Mouse (Mus musculus) brown adipose tissue, adult 24 weeks (tissue): ENCODE measurements around the gene Prkn. TPM values are rescaled to one million over a fixed set of nuclear protein-coding genes. Genes with fewer than 3 reads are reported as not detected.

Experiments used
- H3K27ac ChIP-seq: fragments of 200-500 bp; replicated peaks from 2 replicates; pipeline ENCODE4 v1.5.1; 2012; ENCODE audit warnings: low read depth, mild to moderate bottlenecking, low read length
- H3K4me1 ChIP-seq: fragments of 200-500 bp; 2 replicates; pipeline ENCODE4 v1.6.1; 2012; ENCODE audit warnings: low read length, mixed read lengths; ENCODE audit not compliant: control insufficient read depth, insufficient read depth, insufficient read length
- H3K4me3 ChIP-seq: fragments of 200-500 bp; 2 replicates; pipeline ENCODE4 v1.5.1; 2012; ENCODE audit warnings: low read depth, mild to moderate bottlenecking, low read length, moderate library complexity; ENCODE audit not compliant: insufficient read depth
- polyA plus RNA-seq: library from polyadenylated mRNA; stranded (reverse); fragments of >200 nt; gene quantifications from 2 replicates; pipeline ENCODE4 v1.2.4, GENCODE M21; 2012; ENCODE audit not compliant: missing spikeins, insufficient read depth, insufficient read length

Gene Prkn
- polyA plus RNA-seq, 1 experiment = 7.2 TPM

GRCm38 (mm10) chr17:11995522-11995921 lies 1155.3 kb downstream of the Prkn start:
- Histone ChIP-seq H3K4me3 (no peak overlapping the region), H3K4me1 (no peaks in the 10 kb centered on the region), H3K27ac (no peak overlapping the region)

- Histone ChIP-seq H3K4me3 (no peak overlapping the region), H3K27ac (no peak overlapping the region), H3K4me1 (no peaks in the 10 kb centered on the region)
Measured at GRCm38 (mm10) chr17:11996311-11996710, 1156.1 kb downstream of the Prkn start.

DNA sequence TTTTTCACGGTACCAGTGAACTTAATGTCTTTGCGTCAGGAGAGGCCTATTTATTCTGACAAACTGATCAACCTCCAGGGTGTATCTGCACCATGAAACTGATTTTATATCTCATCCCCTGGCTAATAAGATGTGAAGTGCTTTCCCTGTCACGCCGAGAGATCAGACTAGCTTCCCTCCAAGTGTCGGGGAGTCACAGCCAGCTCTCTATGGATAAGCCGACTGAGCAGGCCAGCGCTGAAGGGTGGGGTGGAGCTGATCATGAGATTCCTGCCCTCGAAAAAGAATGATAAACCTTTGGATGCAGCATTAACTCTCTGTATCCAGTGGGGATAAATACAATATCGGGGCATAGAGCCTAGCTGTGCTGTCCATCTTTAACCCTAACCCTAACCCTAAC lies 1160.1 kb downstream of the Prkn start:
- H3K4me1 ChIP-seq = no peaks in the 10 kb centered on the region
- H3K4me3 ChIP-seq = no peak overlapping the region

DNA sequence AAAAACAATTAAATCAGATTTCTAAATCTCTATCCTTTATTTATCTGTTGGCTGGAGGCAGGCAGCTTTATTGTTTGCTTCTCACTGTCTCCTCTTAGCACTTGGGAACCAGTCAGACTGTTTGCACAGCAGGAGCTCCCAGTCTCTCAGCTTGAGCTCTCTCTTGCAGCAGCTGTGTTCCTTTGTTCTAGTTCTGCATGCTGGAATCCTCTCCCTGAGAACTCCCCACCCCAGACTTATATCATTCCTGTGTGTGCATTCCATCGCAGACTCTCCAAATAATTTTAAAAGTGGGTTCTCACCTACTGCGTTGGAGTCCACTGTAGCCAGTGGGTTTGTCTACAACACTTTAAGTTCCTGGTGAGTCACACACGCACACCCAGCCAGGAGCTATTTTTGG lies 1181.1 kb downstream of the Prkn start:
- H3K4me3 ChIP-seq = no peak overlapping the region
- H3K27ac ChIP-seq = no peak overlapping the region
- H3K4me1 ChIP-seq = no peaks in the 10 kb centered on the region

More for the DNA sequence above, 1160.1 kb downstream of the Prkn start:
- H3K27ac ChIP-seq = no peak overlapping the region

GRCm38 (mm10) chr17:12029362-12029761 lies 1189.2 kb downstream of the Prkn start:
- H3K4me3 ChIP-seq = no peak overlapping the region
- no peaks in the 10 kb centered on the region for H3K4me1 ChIP-seq
- no peak overlapping the region for H3K27ac ChIP-seq

DNA sequence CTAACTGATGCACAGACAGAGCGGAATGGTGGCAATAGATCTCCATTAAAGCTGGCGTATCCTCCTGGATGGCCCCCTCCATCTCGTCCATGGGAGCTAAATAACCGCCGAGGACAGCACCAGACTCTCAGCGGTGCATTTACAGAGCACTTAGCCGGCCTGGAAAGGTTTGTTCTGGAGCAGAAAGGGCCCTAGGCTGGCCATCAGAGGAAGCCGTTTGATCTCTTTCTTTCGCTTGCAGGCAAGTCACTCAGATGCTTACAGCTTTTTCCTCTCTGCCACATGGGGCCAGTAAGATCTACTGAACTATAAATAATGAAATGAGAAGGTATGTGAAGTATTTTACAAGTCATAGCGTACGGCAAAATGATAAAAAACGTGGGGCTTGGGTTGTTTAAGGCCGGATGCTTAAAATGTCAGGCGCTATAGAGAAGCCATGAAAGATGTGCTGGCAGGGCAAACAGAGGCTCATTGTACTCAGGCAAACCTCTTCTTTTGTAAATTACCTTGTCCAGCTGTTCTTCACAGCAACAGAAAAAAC lies 1189.8 kb downstream of the Prkn start:
- Histone ChIP-seq H3K4me1 (no peaks in the 10 kb centered on the region), H3K4me3 (no peak overlapping the region), H3K27ac (no peak overlapping the region)

DNA sequence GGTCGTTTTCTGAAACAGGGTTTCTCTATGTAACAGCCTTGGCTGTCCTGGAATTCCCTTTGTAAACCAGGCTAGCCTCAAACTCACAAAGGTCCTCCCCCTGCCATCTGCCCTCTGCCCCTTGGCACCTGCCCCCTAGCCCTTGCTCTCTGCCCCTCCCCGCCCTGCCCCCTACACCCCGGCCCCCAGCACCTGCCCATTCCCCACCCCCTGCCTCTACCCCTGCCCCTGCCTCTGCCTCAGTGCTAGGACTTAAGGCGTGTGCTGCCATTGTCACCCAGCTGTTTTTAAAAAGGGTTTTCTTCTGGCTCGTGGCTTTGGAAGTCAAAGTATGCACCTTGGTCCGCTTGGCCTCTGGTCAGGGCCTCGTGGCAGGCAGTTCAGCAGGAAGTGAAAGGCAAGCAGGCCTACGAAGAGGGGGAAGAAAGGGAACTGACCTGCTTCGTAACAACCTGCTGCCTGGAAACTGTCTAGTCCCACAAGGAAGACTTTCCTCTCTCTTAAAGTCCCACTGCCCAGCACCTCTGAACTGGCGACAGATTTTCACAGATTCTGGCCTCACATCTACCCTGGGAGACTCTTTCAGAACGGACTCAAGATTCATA lies 1190.5 kb downstream of the Prkn start:
- Histone ChIP-seq H3K27ac (no peak overlapping the region), H3K4me3 (no peak overlapping the region), H3K4me1 (no peaks in the 10 kb centered on the region)

DNA sequence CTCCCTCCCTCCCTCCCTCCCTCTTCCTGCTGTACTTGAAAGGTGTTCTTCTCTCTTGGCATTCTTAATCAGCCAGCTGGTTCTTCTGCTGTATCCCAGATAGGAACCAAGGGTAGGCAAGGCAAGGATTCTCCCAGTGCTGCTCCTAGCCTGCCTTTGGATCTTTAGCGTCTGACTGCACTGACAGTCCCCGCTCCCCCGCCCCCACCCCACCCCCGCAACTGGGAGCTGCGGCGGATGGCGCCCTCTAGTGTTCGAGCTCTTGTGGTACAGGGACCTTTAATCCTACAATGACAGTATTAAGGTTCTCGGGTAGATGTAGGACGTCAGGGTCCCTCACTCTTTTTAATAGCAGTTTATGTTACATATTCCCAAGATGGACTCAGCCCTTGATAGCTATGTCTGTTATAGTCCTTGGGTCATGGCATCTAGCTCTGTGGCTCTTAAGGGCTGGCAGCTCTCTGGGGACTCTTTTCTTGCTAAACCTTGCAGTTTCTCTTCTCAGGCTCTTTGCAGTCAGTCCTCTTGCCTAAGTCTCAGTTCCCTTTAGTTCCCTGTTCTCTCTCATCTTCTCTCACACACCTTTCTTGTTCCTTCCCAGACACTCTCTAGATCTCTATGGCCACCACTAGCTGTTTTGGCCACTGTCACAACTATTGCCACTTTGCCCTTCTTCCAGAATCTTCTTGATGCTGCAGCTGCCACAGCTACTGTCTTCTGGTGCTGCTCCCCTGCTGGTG lies 1191.2 kb downstream of the Prkn start:
- Histone ChIP-seq H3K4me3 (peak overlapping the region; percentile 15; the same call in 1 of the 2 replicates), H3K27ac (no peak overlapping the region), H3K4me1 (no peaks in the 10 kb centered on the region)

- H3K4me3 ChIP-seq = no peak overlapping the region
- H3K27ac ChIP-seq = no peak overlapping the region
- H3K4me1 ChIP-seq = no peaks in the 10 kb centered on the region
Measured at GRCm38 (mm10) chr17:12032014-12032791, 1192.0 kb downstream of the Prkn start.

DNA sequence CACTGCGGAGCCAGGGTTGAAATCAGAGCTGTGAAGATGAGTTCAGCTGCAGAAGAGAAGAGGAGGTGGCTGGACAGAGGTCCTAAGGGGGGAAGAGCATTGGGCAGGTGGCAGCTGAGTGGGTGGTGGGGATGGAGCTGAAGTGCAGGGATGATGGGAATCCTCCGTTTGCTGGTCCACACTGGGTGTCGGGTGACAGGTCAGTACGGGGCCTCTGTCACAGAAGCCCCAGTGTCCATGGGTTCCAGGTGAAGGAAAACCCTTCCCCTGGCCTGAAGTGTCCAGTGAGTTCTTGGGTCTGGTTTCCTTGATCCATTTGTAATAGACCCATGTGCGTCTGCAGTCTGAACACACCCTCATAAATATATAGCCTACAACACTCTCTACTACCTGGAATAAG lies 1195.2 kb downstream of the Prkn start:
- H3K4me3 ChIP-seq = no peak overlapping the region
- H3K4me1 ChIP-seq = no peaks in the 10 kb centered on the region
- no peak overlapping the region for H3K27ac ChIP-seq

DNA sequence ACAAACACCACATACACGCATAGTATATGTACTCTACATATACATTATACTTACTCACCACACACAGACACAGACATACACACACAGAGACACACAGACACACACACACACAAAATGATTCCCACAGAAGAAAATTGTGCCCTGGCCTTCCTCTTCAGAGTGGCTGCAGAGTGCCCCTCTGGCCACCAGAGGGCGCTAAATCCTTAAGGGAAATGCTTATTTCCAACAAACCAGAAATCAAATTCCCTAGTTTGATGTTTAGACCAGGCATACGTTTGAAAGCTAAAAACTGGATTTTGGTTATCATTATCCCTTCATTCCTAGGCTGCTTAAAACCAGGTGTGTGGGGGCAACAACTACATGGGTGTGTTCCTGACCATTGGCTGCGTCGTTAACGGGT lies 1196.0 kb downstream of the Prkn start:
- no peak overlapping the region for H3K27ac ChIP-seq
- no peaks in the 10 kb centered on the region for H3K4me1 ChIP-seq
- H3K4me3 ChIP-seq = no peak overlapping the region

GRCm38 (mm10) chr17:12037065-12037464 lies 1196.9 kb downstream of the Prkn start:
- Histone ChIP-seq H3K27ac (no peak overlapping the region), H3K4me1 (no peaks in the 10 kb centered on the region), H3K4me3 (no peak overlapping the region)

DNA sequence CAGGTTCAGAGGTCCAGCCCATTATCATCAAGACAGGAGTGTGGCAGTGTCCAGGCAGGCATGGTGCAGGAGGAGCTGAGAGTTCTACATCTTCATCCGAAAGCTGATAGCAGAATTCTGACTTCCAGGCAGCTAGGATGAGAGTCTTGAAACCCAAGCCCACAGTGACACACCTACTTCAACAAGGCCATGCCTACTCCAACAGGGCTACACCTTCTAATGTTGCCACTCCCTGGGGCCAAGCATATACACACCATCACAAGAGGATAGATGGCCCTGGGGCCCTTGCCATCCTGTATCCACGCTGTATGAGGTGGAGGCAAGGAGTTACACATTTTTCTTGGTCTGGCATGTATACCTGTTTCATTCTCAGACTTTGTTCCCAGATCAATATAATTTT lies 1197.4 kb downstream of the Prkn start:
- no peak overlapping the region for H3K27ac ChIP-seq

DNA sequence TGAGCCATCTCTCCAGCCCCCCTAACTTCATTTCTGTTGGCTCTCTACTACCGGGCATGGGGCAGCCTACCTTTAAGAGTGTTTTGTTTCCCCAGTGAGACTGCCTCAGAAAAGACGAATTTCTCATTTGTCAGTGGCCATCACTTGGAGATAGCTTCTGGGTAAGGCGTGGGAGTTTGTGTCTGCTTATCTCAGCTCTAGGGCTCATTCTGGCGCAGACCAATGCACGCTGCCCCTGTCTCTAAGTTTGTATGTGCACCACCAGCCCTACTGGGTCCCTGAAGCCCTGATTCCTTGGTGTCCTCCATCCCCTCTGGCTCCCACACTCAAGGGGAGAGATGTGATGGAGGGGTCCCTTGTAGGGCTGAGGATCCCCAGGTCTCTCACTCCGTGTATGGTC lies 1198.3 kb downstream of the Prkn start:
- H3K4me1 ChIP-seq = no peaks in the 10 kb centered on the region
- no peak overlapping the region for H3K27ac ChIP-seq
- H3K4me3 ChIP-seq = no peak overlapping the region

More for the DNA sequence above, 1197.4 kb downstream of the Prkn start:
- Histone ChIP-seq H3K4me1 (no peaks in the 10 kb centered on the region), H3K4me3 (no peak overlapping the region)

GRCm38 (mm10) chr17:12039188-12039587 lies 1199.0 kb downstream of the Prkn start:
- H3K4me3 ChIP-seq = no peak overlapping the region
- H3K4me1 ChIP-seq = no peaks in the 10 kb centered on the region
- no peak overlapping the region for H3K27ac ChIP-seq
